Mouse (Mus musculus) MEL (cell line): ENCODE data around the gene Apol8. TPM values are rescaled to one million over a fixed set of nuclear protein-coding genes. Genes with fewer than 3 reads are reported as not detected.

Source experiments
- DNase-seq: peaks from one replicate; pipeline ENCODE4 v3.0.0; 2011; ENCODE audit warnings: low read depth, low spot score
- H3K27ac ChIP-seq: 2 replicates; pipeline ENCODE4 v1.5.1; 2012; ENCODE audit warnings: low read depth, mild to moderate bottlenecking, control low read depth, low read length, moderate library complexity; ENCODE audit not compliant: control insufficient read depth
- H3K27me3 ChIP-seq, 2 experiments: fragments of 150-350 bp in 1 of 2; sonication (generic) in 1 of 2; 2 replicates each; pipeline ENCODE4 v1.6.1; 2012; ENCODE audit warnings: low read length in 2 of 2, mild to moderate bottlenecking in 2 of 2, improper control_type of control experiment in 1 of 2, moderate library complexity in 1 of 2; ENCODE audit not compliant: insufficient read depth in 2 of 2, control insufficient read depth in 1 of 2
- H3K36me3 ChIP-seq, 2 experiments: 2 replicates each; pipeline ENCODE4 v1.6.1; 2012 to 2014; ENCODE audit warnings: low read length in 2 of 2, improper control_type of control experiment in 1 of 2, inconsistent platforms in 1 of 2, mild to moderate bottlenecking in 1 of 2; ENCODE audit not compliant: insufficient read depth in 2 of 2, control insufficient read depth in 1 of 2
- H3K4me1 ChIP-seq, 2 experiments: fragments of 150-350 bp in 1 of 2; sonication (generic) in 1 of 2; 2 replicates each; pipeline ENCODE4 v1.6.1; 2012; ENCODE audit warnings: low read length in 2 of 2, improper control_type of control experiment in 1 of 2, mild to moderate bottlenecking in 1 of 2; ENCODE audit not compliant: insufficient read depth in 2 of 2, control insufficient read depth in 1 of 2
- H3K4me3 ChIP-seq, 2 experiments: fragments of 150-350 bp in 1 of 2; sonication (generic) in 1 of 2; 2 replicates each; pipeline ENCODE4 v1.5.1; 2012; ENCODE audit warnings: low read depth in 2 of 2, low read length in 2 of 2, mild to moderate bottlenecking in 2 of 2, moderate library complexity in 2 of 2, control low read depth in 1 of 2, improper control_type of control experiment in 1 of 2; ENCODE audit not compliant: control insufficient read depth in 1 of 2, insufficient read depth in 1 of 2
- H3K79me2 ChIP-seq: 2 replicates; pipeline ENCODE4 v1.6.1; 2012; ENCODE audit warnings: mild to moderate bottlenecking, low read length, moderate library complexity; ENCODE audit not compliant: control insufficient read depth, poor library complexity, insufficient read depth
- H3K9ac ChIP-seq: 2 replicates; pipeline ENCODE4 v1.6.1; 2012; ENCODE audit warnings: low read depth, mild to moderate bottlenecking, control low read depth, low read length, moderate library complexity; ENCODE audit not compliant: control insufficient read depth, poor library complexity, severe bottlenecking
- H3K9me3 ChIP-seq: fragments of 150-350 bp; sonication (generic); replicated peaks from 2 replicates; pipeline ENCODE4 v1.6.1; 2012; ENCODE audit warnings: mild to moderate bottlenecking, low read length, improper control_type of control experiment, moderate library complexity; ENCODE audit not compliant: insufficient read depth
- CHD1 ChIP-seq: IDR thresholded peaks from 2 replicates; pipeline ENCODE4 v1.6.1; 2012; ENCODE audit warnings: low read depth, mild to moderate bottlenecking, inconsistent platforms, low read length, improper control_type of control experiment
- ELF1 ChIP-seq: IDR thresholded peaks from 2 replicates; pipeline ENCODE4 v1.6.1; 2014; ENCODE audit warnings: low read depth, mild to moderate bottlenecking, inconsistent platforms, low read length, improper control_type of control experiment, moderate library complexity
- EP300 ChIP-seq, 2 experiments: IDR thresholded peaks; 2 replicates each; pipeline ENCODE4 v1.6.1; 2011; ENCODE audit warnings: improper control_type of control experiment in 2 of 2, low read length in 2 of 2, low read depth in 1 of 2, mild to moderate bottlenecking in 1 of 2
- ETS1 ChIP-seq: IDR thresholded peaks from 2 replicates; pipeline ENCODE4 v1.6.1; 2012; ENCODE audit warnings: low read depth, mild to moderate bottlenecking, inconsistent platforms, low read length, improper control_type of control experiment, moderate library complexity
- GABPA ChIP-seq: IDR thresholded peaks from 2 replicates; pipeline ENCODE4 v1.6.1; 2012; ENCODE audit warnings: low read depth, mild to moderate bottlenecking, inconsistent platforms, low read length, improper control_type of control experiment, moderate library complexity
- JUND ChIP-seq: IDR thresholded peaks from 2 replicates; pipeline ENCODE4 v1.6.1; 2011; ENCODE audit warnings: low read depth, mild to moderate bottlenecking, improper control_type of control experiment, low read length
- KAT2A ChIP-seq: conservative IDR thresholded peaks from 2 replicates; pipeline ENCODE4 v1.6.1; 2012; ENCODE audit warnings: low read depth, low read length, improper control_type of control experiment, inconsistent platforms
- MAFK ChIP-seq: IDR thresholded peaks from 2 replicates; pipeline ENCODE4 v1.6.1; 2011; ENCODE audit warnings: low read depth, mild to moderate bottlenecking, low read length, improper control_type of control experiment, borderline replicate concordance
- MAX ChIP-seq: IDR thresholded peaks from 2 replicates; pipeline ENCODE4 v1.6.1; 2011; ENCODE audit warnings: low read length, improper control_type of control experiment
- MEF2A ChIP-seq: IDR thresholded peaks from 2 replicates; pipeline ENCODE4 v1.6.1; 2014; ENCODE audit warnings: low read depth, mild to moderate bottlenecking, inconsistent platforms, low read length, improper control_type of control experiment; ENCODE audit not compliant: poor library complexity, insufficient replicate concordance, severe bottlenecking; ENCODE audit errors: extremely low read depth
- MXI1 ChIP-seq: IDR thresholded peaks from 2 replicates; pipeline ENCODE4 v1.6.1; 2011; ENCODE audit warnings: mild to moderate bottlenecking, low read depth, low read length, improper control_type of control experiment
- MYB ChIP-seq: IDR thresholded peaks from 2 replicates; pipeline ENCODE4 v1.6.1; 2011; ENCODE audit warnings: mild to moderate bottlenecking, low read depth, low read length, improper control_type of control experiment
- MYC ChIP-seq: IDR thresholded peaks from 2 replicates; pipeline ENCODE4 v1.6.1; 2011; ENCODE audit warnings: low read depth, mild to moderate bottlenecking, low read length, improper control_type of control experiment, moderate library complexity
- NELFE ChIP-seq: IDR thresholded peaks from 2 replicates; pipeline ENCODE4 v1.6.1; 2011; ENCODE audit warnings: low read depth, low read length, improper control_type of control experiment
- POLR2A ChIP-seq, 2 experiments: IDR thresholded peaks; 2 replicates each; pipeline ENCODE4 v1.6.1; 2011 to 2012; ENCODE audit warnings: low read length in 2 of 2, mild to moderate bottlenecking in 2 of 2, control low read depth in 1 of 2, improper control_type of control experiment in 1 of 2, low read depth in 1 of 2, moderate library complexity in 1 of 2; ENCODE audit not compliant: control insufficient read depth in 1 of 2, insufficient read depth in 1 of 2, poor library complexity in 1 of 2
- POLR2AphosphoS2 ChIP-seq: IDR thresholded peaks from 2 replicates; pipeline ENCODE4 v1.6.1; 2011; ENCODE audit warnings: low read length, improper control_type of control experiment
- RAD21 ChIP-seq: IDR thresholded peaks from 2 replicates; pipeline ENCODE4 v1.6.1; 2011; ENCODE audit warnings: mild to moderate bottlenecking, low read depth, low read length, improper control_type of control experiment
- RCOR1 ChIP-seq: IDR thresholded peaks from 2 replicates; pipeline ENCODE4 v1.6.1; 2012; ENCODE audit warnings: low read depth, mild to moderate bottlenecking, inconsistent platforms, low read length, improper control_type of control experiment
- SIN3A ChIP-seq: IDR thresholded peaks from 2 replicates; pipeline ENCODE4 v1.6.1; 2012; ENCODE audit warnings: low read length, improper control_type of control experiment, inconsistent platforms
- SMC3 ChIP-seq: IDR thresholded peaks from 2 replicates; pipeline ENCODE4 v1.6.1; 2011; ENCODE audit warnings: low read depth, low read length, improper control_type of control experiment
- TAL1 ChIP-seq: IDR thresholded peaks from 2 replicates; pipeline ENCODE4 v1.6.1; 2012; ENCODE audit warnings: mild to moderate bottlenecking, inconsistent platforms, low read length, moderate library complexity, mixed read lengths
- TBP ChIP-seq: IDR thresholded peaks from 2 replicates; pipeline ENCODE4 v1.8.0; 2011; ENCODE audit warnings: low read depth, low read length, improper control_type of control experiment
- TCF12 ChIP-seq: IDR thresholded peaks from 2 replicates; pipeline ENCODE4 v1.6.1; 2014; ENCODE audit warnings: low read depth, mild to moderate bottlenecking, inconsistent platforms, low read length, improper control_type of control experiment, moderate library complexity
- UBTF ChIP-seq: IDR thresholded peaks from 2 replicates; pipeline ENCODE4 v1.6.1; 2012; ENCODE audit warnings: low read depth, mild to moderate bottlenecking, inconsistent platforms, low read length, improper control_type of control experiment, moderate library complexity, borderline replicate concordance; ENCODE audit not compliant: insufficient read depth
- USF2 ChIP-seq, 2 experiments: IDR thresholded peaks; 2 replicates each; pipeline ENCODE4 v1.6.1; 2011 to 2012; ENCODE audit warnings: improper control_type of control experiment in 2 of 2, low read length in 2 of 2, borderline replicate concordance in 1 of 2, inconsistent platforms in 1 of 2, low read depth in 1 of 2, mild to moderate bottlenecking in 1 of 2; ENCODE audit not compliant: insufficient read depth in 1 of 2
- ZC3H11A ChIP-seq: IDR thresholded peaks from 2 replicates; pipeline ENCODE4 v1.6.1; 2012; ENCODE audit warnings: low read depth, mild to moderate bottlenecking, inconsistent platforms, low read length, improper control_type of control experiment
- ZNF384 ChIP-seq: IDR thresholded peaks from 2 replicates; pipeline ENCODE4 v1.6.1; 2012; ENCODE audit warnings: low read depth, mild to moderate bottlenecking, inconsistent platforms, low read length, improper control_type of control experiment
- polyA plus RNA-seq, 2 experiments: library from polyadenylated mRNA; stranded (reverse) in 1 of 2; unstranded in 1 of 2; fragments of >175 nt in 1 of 2; fragments of >200 nt in 1 of 2; gene quantifications; 2 replicates each; pipeline versions ENCODE4 v1.2.1 to v1.2.4; 2012; ENCODE audit warnings: low replicate concordance in 2 of 2, low read depth in 1 of 2; ENCODE audit not compliant: insufficient read length in 2 of 2, insufficient read depth in 1 of 2, missing spikeins in 1 of 2
- total RNA-seq: library from RNA; depleted of rRNA; stranded (reverse); fragments of 300-350 nt; gene quantifications from 2 replicates; pipeline ENCODE4 v1.2.3, GENCODE M21; 2012

The Apol8 gene
- total and polyA plus RNA-seq, 3 experiments = 0.74 to 1.4 TPM; not detected in 1

DNA sequence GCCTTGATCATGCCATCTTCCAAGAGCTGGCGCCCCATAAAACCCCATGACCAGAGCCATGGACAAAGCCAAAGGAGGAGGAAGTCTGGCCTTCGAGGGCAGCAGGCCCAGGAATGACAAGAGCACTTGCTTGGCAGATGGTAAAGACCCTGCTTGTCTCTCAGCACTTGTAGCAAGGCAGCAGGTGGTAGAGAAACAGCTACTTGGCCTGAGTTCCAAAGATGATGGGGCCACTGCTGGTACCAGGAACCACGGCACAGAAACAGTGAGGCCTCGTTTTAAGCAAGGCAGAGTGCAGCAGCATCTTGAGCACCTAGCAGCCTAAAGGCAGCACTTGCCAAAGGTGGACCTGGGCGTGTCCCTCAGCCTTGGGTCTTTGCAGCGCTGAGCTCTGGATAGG is 31.6 kb upstream of the Apol8 start:
- Histone ChIP-seq H3K27me3 (no peaks in the 10 kb centered on the region), H3K27ac (no peak overlapping the region), H3K9ac (no peak overlapping the region), H3K9me3 (no peaks in the 10 kb centered on the region), H3K4me3 (no peak overlapping the region), H3K36me3 (peaks cover 0 to 7% of the 10 kb centered on the region in 2 experiments; a peak in 2 of 4 replicates), H3K79me2 (no peaks in the 10 kb centered on the region), H3K4me1 (no peaks in the 10 kb centered on the region)
- TF ChIP-seq ZC3H11A (no peak), RAD21 (no peak), TCF12 (no peak), ELF1 (no peak), TBP (no peak), MXI1 (no peak), USF2 (IDR thresholded peaks at IDR 0.05; ENCODE audit: borderline replicate concordance in 1 of 2, insufficient read depth in 1 of 2, low read depth in 1 of 2, low read length in 2 of 2) (no peak), KAT2A (no peak), POLR2A (IDR thresholded peaks at IDR 0.05; ENCODE audit: control insufficient read depth in 1 of 2, insufficient read depth in 1 of 2, low read depth in 1 of 2, low read length in 2 of 2, poor library complexity in 1 of 2) (no peak), POLR2AphosphoS2 (no peak), CHD1 (no peak), NELFE (no peak), EP300 (IDR thresholded peaks at IDR 0.05; ENCODE audit: low read depth in 1 of 2, low read length in 2 of 2) (no peak), TAL1 (no peak)
- DNase-seq = no peak

DNA sequence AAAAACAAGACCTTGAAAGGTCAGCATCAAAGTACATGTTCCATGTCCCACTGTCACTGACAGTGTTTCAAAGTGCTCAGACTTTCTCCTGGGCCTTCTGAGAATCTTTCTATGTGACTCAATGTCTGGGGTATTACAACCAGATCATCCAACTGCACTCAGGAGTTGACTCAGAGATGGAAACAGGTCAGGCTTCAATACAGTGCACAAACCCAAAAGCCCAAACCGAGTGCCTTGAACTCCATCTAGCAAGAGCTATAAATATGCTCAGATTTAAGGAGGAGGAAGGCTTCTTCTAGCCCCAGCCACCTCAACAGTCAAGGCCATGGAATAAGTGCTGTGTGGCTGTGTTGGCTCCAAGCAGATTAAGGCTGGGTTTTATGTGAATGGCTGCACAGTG is 29.0 kb upstream of the Apol8 start:
- DNase-seq = no peak
- Histone ChIP-seq H3K36me3 (peaks cover 0 to 7% of the 10 kb centered on the region in 2 experiments; a peak in 2 of 4 replicates), H3K27ac (no peak overlapping the region), H3K27me3 (no peaks in the 10 kb centered on the region), H3K9me3 (no peaks in the 10 kb centered on the region), H3K79me2 (no peaks in the 10 kb centered on the region), H3K4me3 (no peak overlapping the region), H3K4me1 (no peaks in the 10 kb centered on the region), H3K9ac (no peak overlapping the region)
- TF ChIP-seq ZNF384 (no peak), UBTF (no peak), MEF2A (no peak), RCOR1 (no peak), USF2 (IDR thresholded peaks at IDR 0.05; ENCODE audit: borderline replicate concordance in 1 of 2, insufficient read depth in 1 of 2, low read depth in 1 of 2, low read length in 2 of 2) (no peak), MAFK (no peak), TCF12 (no peak), SIN3A (no peak), GABPA (no peak), NELFE (no peak), CHD1 (no peak), ELF1 (no peak), JUND (no peak), MAX (no peak), SMC3 (no peak), ETS1 (no peak), MYC (no peak), MYB (no peak), TAL1 (no peak)
